Mouse (Mus musculus): Measurements from ENCODE around the gene Syt1.

Gene Syt1

GRCm38 (mm10) chr10:108885769-108886168 is 125.0 kb downstream of the Syt1 start:
- DNase-seq (ENCODE audit: low read depth, low spot score) = no peak

GRCm38 (mm10) chr10:108884520-108884919 is 126.3 kb downstream of the Syt1 start:
- peak; percentile 40 for DNase-seq (ENCODE audit: low read depth, low spot score)

GRCm38 (mm10) chr10:108880372-108880771 is 130.4 kb downstream of the Syt1 start:
- peak; percentile 38 for DNase-seq (ENCODE audit: low read depth, low spot score)

GRCm38 (mm10) chr10:108875730-108876129 is 135.1 kb downstream of the Syt1 start:
- peak; percentile 30 for DNase-seq (ENCODE audit: low read depth, low spot score)

GRCm38 (mm10) chr10:108874687-108875086 is 136.1 kb downstream of the Syt1 start:
- DNase-seq (ENCODE audit: low read depth, low spot score) = no peak

GRCm38 (mm10) chr10:108872359-108872758 is 138.4 kb downstream of the Syt1 start:
- DNase-seq (ENCODE audit: low read depth, low spot score) = peak; percentile 73

- DNase-seq (ENCODE audit: low read depth, low spot score) = peak; percentile 28
These were observed 140.2 kb downstream of the Syt1 start for GRCm38 (mm10) chr10:108870586-108870985.

GRCm38 (mm10) chr10:108868136-108868535 is 142.6 kb downstream of the Syt1 start:
- peak; percentile 94 for DNase-seq (ENCODE audit: low read depth, low spot score)

- DNase-seq (ENCODE audit: low read depth, low spot score) = peak; percentile 93
These were observed 143.6 kb downstream of the Syt1 start for GRCm38 (mm10) chr10:108867202-108867601.

GRCm38 (mm10) chr10:108865586-108865985 is 145.2 kb downstream of the Syt1 start:
- DNase-seq (ENCODE audit: low read depth, low spot score) = peak; percentile 71

GRCm38 (mm10) chr10:108855986-108856385 is 154.8 kb downstream of the Syt1 start:
- no peak for DNase-seq (ENCODE audit: low read depth, low spot score)

GRCm38 (mm10) chr10:108852757-108853156 is 158.0 kb downstream of the Syt1 start:
- peak; percentile 92 for DNase-seq (ENCODE audit: low read depth, low spot score)

GRCm38 (mm10) chr10:108837434-108837833 is 173.3 kb downstream of the Syt1 start:
- peak; percentile 77 for DNase-seq (ENCODE audit: low read depth, low spot score)

- DNase-seq (ENCODE audit: low read depth, low spot score) = no peak
These were observed 178.5 kb downstream of the Syt1 start for GRCm38 (mm10) chr10:108832248-108832647.

GRCm38 (mm10) chr10:108831801-108832200 is 179.0 kb downstream of the Syt1 start:
- peak; percentile 84 for DNase-seq (ENCODE audit: low read depth, low spot score)

- DNase-seq (ENCODE audit: low read depth, low spot score) = peak; percentile 68
These were observed 188.5 kb downstream of the Syt1 start for GRCm38 (mm10) chr10:108822273-108822672.

- no peak for DNase-seq (ENCODE audit: low read depth, low spot score)
These were observed 195.4 kb downstream of the Syt1 start for GRCm38 (mm10) chr10:108815339-108815738.

- DNase-seq (ENCODE audit: low read depth, low spot score) = peak; percentile 56
These were observed 206.4 kb downstream of the Syt1 start for GRCm38 (mm10) chr10:108804380-108804779.

GRCm38 (mm10) chr10:108800776-108801175 is 210.0 kb downstream of the Syt1 start:
- DNase-seq (ENCODE audit: low read depth, low spot score) = peak; percentile 66

GRCm38 (mm10) chr10:108798826-108799225 is 212.0 kb downstream of the Syt1 start:
- DNase-seq (ENCODE audit: low read depth, low spot score) = peak; percentile 84

GRCm38 (mm10) chr10:108782817-108783216 is 228.0 kb downstream of the Syt1 start:
- DNase-seq (ENCODE audit: low read depth, low spot score) = peak; percentile 57

GRCm38 (mm10) chr10:108780614-108781013 is 230.2 kb downstream of the Syt1 start:
- DNase-seq (ENCODE audit: low read depth, low spot score) = peak; percentile 70

GRCm38 (mm10) chr10:108776735-108777134 is 234.0 kb downstream of the Syt1 start:
- DNase-seq (ENCODE audit: low read depth, low spot score) = no peak

GRCm38 (mm10) chr10:108771081-108771480 is 239.7 kb downstream of the Syt1 start:
- peak; percentile 65 for DNase-seq (ENCODE audit: low read depth, low spot score)

Measured in brain, adult 2 months (tissue).